Mouse (Mus musculus): ENCODE results near the gene Adra2c. TPM values are rescaled to one million over a fixed set of nuclear protein-coding genes. Genes with fewer than 3 reads are reported as not detected.
A peak's percentile ranks its signal among the peaks of the same experiment; 100 is the strongest.

Gene Adra2c
- total RNA-seq (2021), result 10 to 100 TPM; 22.9 to 24.1 TPM

DNA sequence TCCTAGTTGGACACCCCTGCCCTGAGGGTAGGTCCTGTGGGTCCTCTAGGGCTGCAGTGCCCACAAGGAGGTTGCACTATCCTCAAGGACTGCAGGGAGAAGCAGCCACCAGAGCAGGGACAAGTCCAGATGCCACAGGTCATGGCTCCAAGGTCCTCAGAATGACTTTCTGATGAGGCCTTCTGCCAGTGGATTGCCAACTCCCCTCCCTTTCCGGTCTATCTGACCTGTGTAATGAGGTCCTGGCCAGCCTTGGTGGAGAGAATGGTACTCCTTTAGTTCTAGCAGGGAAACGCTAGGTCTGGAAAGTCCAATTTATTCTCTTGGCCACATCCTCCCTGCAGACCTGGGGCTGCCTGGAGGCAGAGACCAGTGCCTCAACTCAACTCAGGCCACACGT, at the start of gene Adra2c:
Adra2c (plus strand) TSS at position 301 of the 400 bp plus-strand sequence.
- no peak for DNase-seq (ENCODE audit: low spot score in 2 of 2)
- intact Hi-C loops (cut with DNase I), result loop anchor here (2.0 to 5.0 kb wide), 2 partner anchors 71 to 101 kb away; no protein-coding TSS in a partner anchor

DNA sequence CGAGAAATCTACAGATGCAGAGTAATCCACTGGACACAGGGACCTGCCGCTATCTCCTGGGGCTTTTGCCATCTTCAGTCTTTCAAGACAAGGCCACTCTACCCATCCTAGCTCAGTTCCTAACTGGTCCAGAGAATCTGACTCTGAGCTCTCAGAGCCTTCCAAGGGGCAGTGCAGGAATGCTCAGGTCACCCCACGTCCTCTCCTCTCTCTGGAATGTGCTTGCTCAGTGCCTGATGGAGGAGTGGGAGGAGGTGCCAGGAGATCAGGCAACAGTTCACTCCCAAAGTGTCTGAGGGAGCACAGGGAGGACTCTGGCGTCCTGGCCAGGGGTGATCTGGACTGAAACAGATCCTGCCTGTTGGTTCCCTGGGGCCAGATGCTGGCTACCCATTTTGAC, 45.0 kb upstream of the Adra2c start:
- intact Hi-C loops (cut with DNase I), result no loop called here
- DNase-seq (ENCODE audit: low spot score in 2 of 2), result no peak

DNA sequence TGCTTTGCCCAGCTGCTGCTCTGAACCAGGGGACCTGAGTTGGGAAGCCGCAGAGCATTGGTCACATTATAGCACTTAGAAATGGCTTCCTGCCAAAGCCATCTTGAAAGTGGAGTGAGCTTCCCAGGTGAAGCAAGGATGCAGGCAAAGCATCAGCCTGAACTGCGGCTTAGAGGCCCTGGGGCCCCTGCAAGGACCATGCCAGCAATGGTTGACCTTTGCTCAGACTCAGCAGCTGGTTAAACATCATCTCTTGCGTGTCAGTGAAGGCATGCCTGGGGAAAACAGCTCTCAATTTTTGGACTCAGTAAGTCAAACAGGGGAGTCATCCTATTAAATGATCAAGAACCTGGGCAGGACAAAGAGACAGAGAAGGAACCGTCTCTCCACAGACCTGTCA, 40.4 kb upstream of the Adra2c start:
- no peak for DNase-seq (ENCODE audit: low spot score in 2 of 2)
- intact Hi-C loops (cut with DNase I), result no loop called here

DNA sequence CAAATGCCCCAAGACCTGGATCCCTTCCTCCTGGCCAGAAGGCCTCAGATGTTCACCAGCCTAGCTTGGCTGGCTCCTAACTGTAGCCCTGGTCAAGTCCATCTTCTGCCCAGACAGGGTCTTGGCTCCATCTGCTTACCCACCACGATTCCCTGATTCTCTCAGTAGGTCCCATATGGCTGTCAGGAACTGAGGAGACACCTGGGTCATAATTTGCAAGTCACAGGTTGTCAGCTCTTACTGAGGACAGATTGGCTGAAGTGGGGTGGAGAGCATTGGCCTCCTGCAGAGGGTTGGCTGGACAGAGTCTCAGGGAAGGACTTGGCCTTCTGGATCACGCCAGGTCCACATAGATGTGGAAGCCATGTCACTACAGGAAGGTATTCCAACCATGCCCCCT, 39.5 kb upstream of the Adra2c start:
- intact Hi-C loops (cut with DNase I), result no loop called here
- no peak for DNase-seq (ENCODE audit: low spot score in 2 of 2)

DNA sequence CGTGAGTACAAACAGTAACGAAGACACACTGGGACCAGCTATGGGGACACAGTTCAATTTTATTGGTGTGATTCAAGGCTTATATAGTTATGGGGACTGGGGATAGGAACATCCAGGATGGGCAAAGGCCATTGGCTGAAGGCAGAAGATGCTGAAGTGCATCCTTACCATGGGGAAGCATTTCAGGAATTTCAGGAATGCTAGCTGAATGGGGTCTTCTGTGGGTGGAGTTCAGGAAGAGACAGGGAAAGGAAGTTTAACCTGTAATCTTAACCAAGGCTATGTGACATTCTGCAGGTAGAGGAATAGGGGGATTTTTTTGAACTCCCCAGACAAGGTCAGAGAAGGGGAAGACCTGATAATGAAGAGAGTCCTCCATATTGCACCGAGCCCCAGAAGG, 36.6 kb upstream of the Adra2c start:
- intact Hi-C loops (cut with DNase I), result no loop called here
- no peak for DNase-seq (ENCODE audit: low spot score in 2 of 2)

DNA sequence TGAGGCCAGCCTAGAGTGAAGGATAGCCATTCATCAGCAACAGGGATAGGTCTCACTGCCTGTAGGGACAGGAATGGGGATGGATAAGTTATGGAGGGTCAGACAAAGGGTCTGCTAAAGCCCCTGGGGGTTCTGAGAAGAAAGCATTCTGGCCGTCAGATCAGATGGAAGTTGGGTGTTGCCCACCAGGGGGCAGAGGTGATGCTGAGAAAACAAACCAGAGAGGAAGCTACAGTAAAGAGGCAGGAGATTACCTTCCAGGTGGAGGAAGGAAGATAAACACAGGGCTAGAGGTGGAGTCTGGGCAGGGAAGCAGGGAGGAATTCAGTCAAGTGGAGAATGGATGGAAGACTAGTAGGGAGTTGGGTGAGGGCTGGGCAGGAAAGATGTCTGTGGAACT, 33.9 kb upstream of the Adra2c start:
- DNase-seq (ENCODE audit: low spot score in 2 of 2), result no peak
- intact Hi-C loops (cut with DNase I), result no loop called here

DNA sequence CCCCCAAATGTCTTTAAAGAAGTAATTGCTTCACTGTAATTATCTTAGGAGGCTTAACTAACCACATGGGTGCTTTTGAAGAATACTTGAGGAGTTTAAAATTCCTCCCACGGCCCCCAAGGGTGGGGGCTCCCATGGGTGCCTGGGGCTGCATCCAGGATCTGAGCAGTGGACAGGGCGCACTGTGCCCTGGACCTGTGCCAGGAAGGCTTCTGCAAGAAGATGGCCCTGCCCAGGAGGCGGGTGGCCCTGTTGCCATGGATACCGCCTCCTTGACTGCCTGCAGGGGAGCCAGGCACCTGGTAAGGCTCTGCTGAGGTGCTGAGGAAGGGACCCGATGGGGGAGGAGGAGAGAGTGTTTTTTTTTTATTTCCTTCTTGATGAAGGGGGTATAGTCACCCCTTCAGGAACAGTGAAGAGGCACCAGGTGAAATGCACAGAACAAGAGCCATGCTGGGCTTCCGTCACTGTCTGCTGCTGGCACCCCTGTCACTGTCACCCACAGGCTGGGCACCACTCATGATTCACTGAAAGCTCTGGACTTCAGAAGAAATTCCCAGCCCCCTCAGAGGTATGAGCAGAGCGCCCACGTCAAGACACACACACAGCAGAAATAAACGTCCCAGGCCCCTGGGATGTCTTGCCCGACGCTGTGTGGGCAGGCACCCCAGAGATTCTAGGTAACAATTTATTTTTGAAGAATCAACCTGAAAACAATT, 32.4 kb upstream of the Adra2c start:
- intact Hi-C loops (cut with DNase I), result loop anchor here (5.0 kb wide), 1 partner anchor 102 kb away; no protein-coding TSS in a partner anchor
- peak; percentile 43 to 54 for DNase-seq (ENCODE audit: low spot score in 2 of 2)

DNA sequence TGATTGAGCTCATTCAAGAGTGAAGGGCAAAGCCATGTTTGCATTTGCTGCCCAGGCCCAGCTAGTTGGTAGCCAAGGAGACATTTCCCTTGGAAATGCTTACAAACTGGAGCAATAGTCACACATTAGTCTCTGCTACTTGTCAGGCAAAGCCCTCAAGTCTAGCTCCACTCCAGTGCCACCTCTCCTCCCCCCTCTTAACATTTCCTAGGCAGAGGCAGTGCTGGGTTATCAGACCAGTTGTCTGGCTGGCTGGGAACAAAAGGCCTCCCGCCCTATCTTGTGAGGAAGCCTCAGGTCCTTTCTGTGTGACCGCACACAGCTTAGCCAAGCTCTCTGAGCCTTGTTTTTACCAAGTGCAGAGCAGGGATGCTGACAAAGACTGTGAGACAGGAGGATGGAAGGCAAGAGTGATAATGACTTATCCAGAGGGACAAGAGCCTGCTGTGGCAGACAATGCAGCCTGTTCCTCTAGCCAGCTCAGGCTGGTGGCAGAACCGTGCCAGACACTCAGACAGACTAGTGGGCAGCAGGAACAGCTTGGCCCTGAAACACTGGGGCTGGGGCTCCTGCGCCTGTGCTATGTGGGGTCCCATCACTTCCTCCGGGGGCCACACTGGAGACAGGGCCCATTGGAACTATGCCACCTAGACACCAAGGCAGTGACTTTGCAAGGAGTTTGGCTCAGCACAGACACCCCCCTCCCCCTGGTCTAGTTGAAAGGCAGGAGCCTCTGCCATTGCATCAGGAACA, 23.0 kb upstream of the Adra2c start:
- intact Hi-C loops (cut with DNase I), result no loop called here
- DNase-seq (ENCODE audit: low spot score in 2 of 2), result no peak

DNA sequence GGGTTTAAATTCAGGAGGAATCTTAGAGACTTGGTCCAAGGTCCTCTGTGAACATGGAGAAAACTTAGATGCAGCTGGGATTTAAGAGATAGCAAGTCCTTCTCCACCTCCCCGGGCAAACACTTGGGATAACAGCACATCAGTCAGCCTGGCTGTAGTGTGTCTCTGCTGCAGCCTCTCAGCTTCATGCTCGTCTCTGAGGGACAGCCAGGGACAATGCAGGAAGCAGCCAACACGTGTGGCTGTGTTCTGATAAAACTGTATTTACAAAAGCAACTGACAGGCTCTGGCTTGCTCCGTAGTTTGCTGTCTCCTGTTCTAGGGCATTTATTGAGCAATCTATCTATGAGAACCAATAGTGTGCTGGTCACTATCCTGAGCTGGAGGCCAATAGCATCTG, 14.4 kb upstream of the Adra2c start:
- intact Hi-C loops (cut with DNase I), result no loop called here

DNA sequence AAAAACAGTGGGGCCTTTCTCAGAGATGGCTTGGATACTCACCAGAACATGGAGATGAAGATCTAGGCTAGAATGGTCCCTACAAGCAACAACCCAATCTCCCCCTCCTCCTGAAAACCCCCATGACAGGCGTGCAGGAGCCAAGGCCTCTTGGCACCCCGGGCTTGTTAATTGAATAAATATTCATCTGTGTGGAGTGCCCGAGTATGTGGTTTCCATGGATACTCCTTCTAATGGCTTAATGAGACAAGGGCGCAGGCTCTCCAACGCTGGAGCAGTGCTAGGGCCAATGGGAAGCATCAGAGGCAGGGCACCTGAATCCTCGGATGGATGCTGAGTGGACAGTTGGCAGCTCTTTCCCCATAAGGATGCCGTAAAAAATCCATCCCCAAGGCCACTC, 10.6 kb upstream of the Adra2c start:
- DNase-seq (ENCODE audit: low spot score in 2 of 2), result no peak
- intact Hi-C loops (cut with DNase I), result no loop called here

More for the DNA sequence above, 14.4 kb upstream of the Adra2c start:
- DNase-seq (ENCODE audit: low spot score in 2 of 2), result no peak

DNA sequence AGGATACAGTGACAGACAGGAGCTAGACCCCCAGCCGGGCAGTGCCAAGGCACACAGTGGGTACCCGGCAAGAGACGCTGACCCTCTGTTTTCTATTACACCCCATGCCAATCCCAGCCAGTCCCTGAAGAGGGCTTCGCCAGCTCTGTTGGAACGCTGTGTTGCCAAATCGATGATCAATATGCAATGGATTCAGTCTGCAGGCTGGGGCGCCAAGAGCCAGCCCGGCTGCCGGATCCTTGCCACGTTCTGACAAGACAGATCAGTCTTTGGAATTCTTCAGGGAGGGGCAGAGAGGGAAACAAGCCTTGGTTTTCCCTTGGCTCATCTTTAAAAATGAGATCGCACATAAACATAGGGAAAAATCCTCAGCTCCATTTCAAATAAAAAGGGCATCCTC, 2.8 kb upstream of the Adra2c start:
- no peak for DNase-seq (ENCODE audit: low spot score in 2 of 2)
- intact Hi-C loops (cut with DNase I), result loop anchor here (5.0 kb wide), 1 partner anchor 98 kb away; no protein-coding TSS in a partner anchor

DNA sequence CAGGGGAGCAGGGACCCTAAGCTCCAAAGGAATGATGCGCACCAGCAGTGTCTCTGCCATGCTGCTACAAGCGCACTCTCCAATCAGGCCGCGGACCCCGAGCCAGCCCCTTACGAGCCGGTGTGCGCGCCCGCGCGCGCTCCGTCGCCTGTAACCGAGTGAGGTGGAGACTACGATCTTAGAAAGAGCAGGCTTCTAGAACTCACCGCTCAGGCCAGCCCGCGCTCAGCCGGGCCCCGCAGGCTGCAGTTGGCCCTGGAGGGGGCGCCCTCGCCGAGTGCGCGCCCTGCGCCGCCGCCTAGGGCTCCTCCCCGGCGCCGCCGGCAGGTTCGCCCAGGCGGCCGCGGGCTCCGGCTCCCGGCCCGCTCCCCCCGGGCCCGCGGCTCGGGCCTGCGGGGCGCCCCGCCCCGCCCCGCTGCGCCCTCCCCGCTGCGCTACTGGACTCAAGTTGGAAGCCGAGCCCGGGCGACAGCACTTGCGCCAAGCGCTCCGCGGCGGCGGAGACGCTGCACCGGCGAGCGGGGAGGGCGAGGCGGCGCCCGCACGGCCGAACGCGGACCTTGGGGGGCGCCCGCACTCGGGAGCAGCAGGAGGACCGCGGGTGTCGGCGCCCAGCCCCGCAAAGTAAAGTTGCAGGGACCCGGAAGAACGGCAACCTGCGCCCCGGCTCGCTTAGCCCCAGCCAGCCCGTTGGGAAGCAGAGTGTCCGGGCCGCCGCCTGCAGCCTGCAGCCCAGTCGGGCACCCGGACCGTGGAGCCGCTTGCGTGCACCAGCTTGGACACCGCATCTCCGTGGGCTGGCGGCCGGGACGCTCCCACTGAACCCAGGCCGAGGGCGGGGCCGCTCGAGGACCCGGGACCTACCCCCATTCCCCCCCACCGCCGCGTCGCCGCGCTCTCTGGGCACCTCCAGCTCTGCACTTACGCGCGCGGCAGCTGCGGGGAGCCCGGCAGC, 899 bp downstream of the Adra2c start:
- peak; percentile 65 to 77 for DNase-seq (ENCODE audit: low spot score in 2 of 2)
- intact Hi-C loops (cut with DNase I), result loop anchor here (2.0 to 5.0 kb wide), 2 partner anchors 70 to 102 kb away; no protein-coding TSS in a partner anchor

DNA sequence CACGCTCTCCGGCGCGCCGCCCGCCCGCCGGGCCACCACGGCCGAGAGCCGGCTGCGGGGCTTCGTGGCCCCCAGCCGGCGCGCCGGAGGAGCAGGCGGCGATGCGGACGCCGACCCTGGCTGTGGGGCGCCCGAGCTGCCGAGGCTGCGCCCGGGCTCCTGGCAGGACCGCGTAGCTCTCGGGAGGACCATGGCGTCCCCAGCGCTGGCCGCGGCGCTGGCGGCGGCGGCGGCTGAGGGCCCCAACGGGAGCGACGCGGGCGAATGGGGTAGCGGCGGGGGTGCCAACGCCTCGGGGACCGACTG, 1.5 kb downstream of the Adra2c start:
- DNase-seq (ENCODE audit: low spot score in 2 of 2), result no peak
- intact Hi-C loops (cut with DNase I), result loop anchor here (2.0 to 5.0 kb wide), 2 partner anchors 69 to 102 kb away; no protein-coding TSS in a partner anchor

DNA sequence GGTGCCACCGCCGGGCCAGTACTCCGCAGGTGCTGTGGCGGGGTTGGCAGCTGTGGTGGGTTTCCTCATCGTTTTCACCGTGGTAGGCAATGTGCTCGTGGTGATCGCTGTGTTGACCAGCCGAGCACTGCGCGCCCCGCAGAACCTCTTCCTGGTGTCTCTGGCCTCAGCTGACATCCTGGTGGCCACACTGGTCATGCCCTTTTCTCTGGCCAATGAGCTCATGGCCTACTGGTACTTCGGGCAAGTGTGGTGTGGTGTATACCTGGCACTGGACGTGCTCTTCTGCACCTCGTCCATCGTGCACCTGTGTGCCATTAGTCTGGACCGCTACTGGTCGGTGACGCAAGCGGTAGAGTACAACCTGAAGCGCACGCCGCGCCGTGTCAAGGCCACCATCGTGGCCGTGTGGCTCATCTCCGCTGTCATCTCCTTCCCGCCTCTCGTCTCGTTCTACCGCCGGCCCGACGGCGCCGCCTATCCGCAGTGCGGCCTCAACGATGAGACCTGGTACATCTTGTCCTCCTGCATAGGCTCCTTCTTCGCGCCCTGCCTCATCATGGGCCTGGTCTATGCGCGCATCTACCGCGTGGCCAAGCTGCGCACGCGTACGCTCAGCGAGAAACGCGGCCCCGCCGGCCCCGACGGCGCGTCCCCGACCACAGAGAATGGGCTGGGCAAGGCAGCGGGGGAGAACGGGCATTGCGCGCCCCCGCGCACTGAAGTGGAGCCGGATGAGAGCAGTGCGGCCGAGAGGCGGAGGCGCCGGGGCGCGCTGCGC, 2.1 kb downstream of the Adra2c start:
- intact Hi-C loops (cut with DNase I), result no loop called here
- peak; percentile 54 to 58 for DNase-seq (ENCODE audit: low spot score in 2 of 2)

DNA sequence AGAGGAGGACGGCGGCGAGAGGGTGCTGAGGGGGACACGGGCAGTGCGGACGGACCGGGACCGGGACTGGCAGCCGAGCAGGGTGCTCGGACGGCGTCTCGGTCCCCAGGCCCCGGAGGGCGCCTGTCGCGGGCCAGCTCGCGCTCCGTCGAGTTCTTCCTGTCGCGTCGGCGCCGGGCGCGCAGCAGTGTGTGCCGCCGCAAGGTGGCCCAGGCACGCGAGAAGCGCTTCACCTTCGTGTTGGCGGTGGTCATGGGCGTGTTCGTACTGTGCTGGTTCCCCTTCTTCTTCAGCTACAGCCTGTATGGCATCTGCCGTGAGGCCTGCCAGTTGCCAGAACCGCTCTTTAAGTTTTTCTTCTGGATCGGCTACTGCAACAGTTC, 2.7 kb downstream of the Adra2c start:
- intact Hi-C loops (cut with DNase I), result no loop called here
- DNase-seq (ENCODE audit: low spot score in 2 of 2), result no peak

DNA sequence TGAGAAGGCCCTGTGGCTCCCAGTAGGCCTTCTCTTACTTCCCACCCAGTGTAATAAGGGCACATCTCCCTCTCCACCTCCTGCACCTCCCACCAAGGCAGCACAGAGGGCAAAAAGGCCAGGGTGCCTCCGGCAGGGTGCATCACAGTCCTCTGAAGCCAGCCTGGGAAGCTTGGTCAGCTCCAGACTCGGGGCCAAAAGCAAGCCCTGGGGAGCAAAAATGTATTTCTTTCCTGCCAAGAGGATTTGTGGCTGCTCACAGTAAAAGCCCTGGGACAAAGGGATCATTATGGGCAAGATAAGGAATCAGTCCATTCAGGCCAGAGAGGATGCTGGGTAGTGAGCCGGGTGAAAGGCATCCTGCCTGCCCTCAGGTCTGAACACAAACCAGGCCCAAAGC, 7.2 kb downstream of the Adra2c start:
- intact Hi-C loops (cut with DNase I), result no loop called here
- DNase-seq (ENCODE audit: low spot score in 2 of 2), result no peak

DNA sequence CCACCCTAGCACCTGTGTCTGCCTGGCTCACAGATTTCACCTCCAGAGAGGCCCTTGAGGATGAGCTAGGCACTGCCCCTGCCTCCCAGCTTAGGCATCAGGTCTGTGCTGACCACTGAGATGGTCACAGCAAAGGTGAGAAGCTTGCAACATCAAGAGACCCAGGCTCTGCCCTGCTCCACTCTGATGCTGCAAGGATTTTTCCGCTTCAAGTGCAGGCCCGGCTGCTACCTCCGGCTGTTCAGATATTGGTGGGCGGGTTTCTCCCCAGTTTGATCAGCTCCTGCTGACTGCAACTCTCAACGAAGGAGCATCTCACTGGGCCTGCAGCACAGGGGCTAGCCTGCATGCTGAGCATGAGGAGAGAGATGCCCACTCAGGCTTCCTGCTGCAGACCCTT, 8.1 kb downstream of the Adra2c start:
- intact Hi-C loops (cut with DNase I), result no loop called here
- DNase-seq (ENCODE audit: low spot score in 2 of 2), result no peak

DNA sequence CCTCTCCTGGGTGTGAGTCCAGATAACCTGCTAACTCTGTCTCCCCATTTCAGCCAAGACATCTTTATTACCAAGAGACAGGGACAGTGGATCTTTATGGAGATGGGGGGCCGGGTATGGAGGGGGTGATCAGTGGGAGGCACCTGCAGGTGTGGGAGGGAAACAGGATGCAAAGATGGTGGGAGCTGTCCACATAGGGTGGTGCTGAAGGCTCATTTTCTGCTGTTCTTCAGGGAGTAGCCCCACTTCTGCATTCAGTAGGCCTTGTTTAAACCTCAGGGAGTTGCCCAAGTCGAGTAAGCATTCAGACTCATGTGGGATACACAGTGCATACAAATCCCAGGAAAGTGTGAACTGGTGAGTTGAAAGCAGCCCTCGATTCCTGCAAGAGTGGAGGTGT, 21.5 kb downstream of the Adra2c start:
- no peak for DNase-seq (ENCODE audit: low spot score in 2 of 2)
- intact Hi-C loops (cut with DNase I), result no loop called here

DNA sequence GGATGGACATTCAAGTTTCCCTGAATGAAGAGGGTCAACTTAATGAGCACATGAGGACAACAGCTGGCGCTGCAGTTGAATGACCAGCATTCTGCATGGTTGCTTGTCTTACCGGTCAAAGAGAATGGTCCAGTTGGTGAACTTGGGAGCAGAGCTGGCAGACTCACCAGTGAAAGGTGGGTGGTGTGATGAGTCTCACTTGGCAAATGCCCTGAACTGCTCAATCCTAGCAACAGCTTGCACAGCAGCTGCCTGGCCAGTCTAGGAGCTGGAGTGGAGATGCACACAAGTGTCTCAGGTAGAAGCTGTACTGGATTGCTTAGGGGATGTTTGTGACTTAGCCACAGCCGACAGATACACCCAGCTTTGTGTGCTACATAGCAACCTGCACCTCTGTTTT, 26.1 kb downstream of the Adra2c start:
- intact Hi-C loops (cut with DNase I), result no loop called here
- DNase-seq (ENCODE audit: low spot score in 2 of 2), result no peak
